Mouse (Mus musculus): Measurements from ENCODE around the gene Tln2.

Gene Tln2

GRCm38 (mm10) chr9:67273362-67273761 lies 286.1 kb downstream of the Tln2 start:
- DNase-seq (ENCODE audit: low spot score) = no peak

- no peak for DNase-seq (ENCODE audit: low spot score)
Observed at GRCm38 (mm10) chr9:67270734-67271133, 288.8 kb downstream of the Tln2 start.

- no peak for DNase-seq (ENCODE audit: low spot score)
Observed at GRCm38 (mm10) chr9:67270061-67270595, 289.4 kb downstream of the Tln2 start.

GRCm38 (mm10) chr9:67267276-67267990 lies 292.1 kb downstream of the Tln2 start:
- DNase-seq (ENCODE audit: low spot score) = no peak

- no peak for DNase-seq (ENCODE audit: low spot score)
Observed at GRCm38 (mm10) chr9:67265513-67265912, 294.0 kb downstream of the Tln2 start.

GRCm38 (mm10) chr9:67264896-67265295 lies 294.6 kb downstream of the Tln2 start:
- DNase-seq (ENCODE audit: low spot score) = peak; percentile 61

- DNase-seq (ENCODE audit: low spot score) = no peak
Observed at GRCm38 (mm10) chr9:67260835-67261599, 298.5 kb downstream of the Tln2 start.

GRCm38 (mm10) chr9:67250141-67250540 lies 309.4 kb downstream of the Tln2 start:
- no peak for DNase-seq (ENCODE audit: low spot score)

- no peak for DNase-seq (ENCODE audit: low spot score)
Observed at GRCm38 (mm10) chr9:67247365-67247950, 312.0 kb downstream of the Tln2 start.

GRCm38 (mm10) chr9:67245265-67245664 lies 314.2 kb downstream of the Tln2 start:
- no peak for DNase-seq (ENCODE audit: low spot score)

- DNase-seq (ENCODE audit: low spot score) = no peak
Observed at GRCm38 (mm10) chr9:67241683-67242082, 317.8 kb downstream of the Tln2 start.

GRCm38 (mm10) chr9:67240456-67240855 lies 319.0 kb downstream of the Tln2 start:
- peak; percentile 51 for DNase-seq (ENCODE audit: low spot score)

- DNase-seq (ENCODE audit: low spot score) = no peak
Observed at GRCm38 (mm10) chr9:67236987-67237386, 322.5 kb downstream of the Tln2 start.

- DNase-seq (ENCODE audit: low spot score) = peak; percentile 44
Observed at GRCm38 (mm10) chr9:67235441-67236217, 323.9 kb downstream of the Tln2 start.

- DNase-seq (ENCODE audit: low spot score) = no peak
Observed at GRCm38 (mm10) chr9:67229033-67229432, 330.5 kb downstream of the Tln2 start.

GRCm38 (mm10) chr9:67220388-67220787 lies 339.1 kb downstream of the Tln2 start:
- peak; percentile 22 for DNase-seq (ENCODE audit: low spot score)

- DNase-seq (ENCODE audit: low spot score) = no peak
Observed at GRCm38 (mm10) chr9:67218001-67218400, 341.5 kb downstream of the Tln2 start.

- no peak for DNase-seq (ENCODE audit: low spot score)
Observed at GRCm38 (mm10) chr9:67214191-67214985, 345.1 kb downstream of the Tln2 start.

GRCm38 (mm10) chr9:67213275-67213674 lies 346.2 kb downstream of the Tln2 start:
- DNase-seq (ENCODE audit: low spot score) = peak; percentile 91

- DNase-seq (ENCODE audit: low spot score) = no peak
Observed at GRCm38 (mm10) chr9:67211220-67211619, 348.3 kb downstream of the Tln2 start.

GRCm38 (mm10) chr9:67209451-67209850 lies 350.1 kb downstream of the Tln2 start:
- DNase-seq (ENCODE audit: low spot score) = no peak
